Mouse (Mus musculus) c-Kit-negative CD71-positive TER-119-positive erythroid progenitor cells, embryonic 14.5 days (primary cell): ENCODE results near the gene Rtn4ip1.
"Not testable (repeated sequence)": the region's sequence is repeated elsewhere in the genome, so short reads cannot be mapped to it uniquely, and the experiment has no call there.

ENCODE experiments used
- DNase-seq: peaks from one replicate; pipeline ENCODE4 v3.0.0-alpha.2; 2013; ENCODE audit warnings: low read depth, low spot score

Gene Rtn4ip1

DNA sequence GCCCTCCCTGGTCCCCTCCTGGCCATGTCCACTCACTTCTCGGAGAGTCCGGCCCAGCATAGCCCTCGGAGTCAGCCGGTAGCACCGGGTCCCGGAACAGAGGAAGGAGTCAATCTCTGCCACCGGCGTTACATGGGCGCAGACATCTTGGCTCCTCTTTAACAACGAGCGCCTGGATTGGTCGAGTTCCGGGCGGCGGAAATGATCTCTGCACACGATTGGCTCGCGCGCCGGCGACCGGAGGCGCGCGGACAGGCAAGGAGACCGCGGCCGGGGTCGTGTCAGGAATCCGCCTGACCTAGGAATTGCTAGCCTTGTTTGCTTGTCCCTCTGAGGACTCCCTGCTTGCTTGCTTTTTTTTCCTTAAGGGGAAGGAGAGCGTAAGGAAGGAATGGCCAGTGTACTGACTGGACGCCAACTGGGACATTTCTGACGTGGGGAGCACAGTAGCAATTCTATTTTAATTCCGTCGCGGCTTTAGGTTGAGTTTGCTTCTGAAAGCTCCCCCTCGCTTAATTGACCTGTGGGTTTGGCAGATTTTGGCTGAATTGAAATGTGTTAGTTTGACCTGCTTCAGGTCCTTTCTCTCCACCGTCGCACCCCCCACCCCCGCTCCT is at the start of gene Rtn4ip1, which contains the start of gene Qrsl1:
Rtn4ip1 (plus strand) TSS at position 230 of the 617 bp plus-strand sequence.
Qrsl1 (minus strand) TSS at position 168 of the 617 bp plus-strand sequence.
- DNase-seq: peak; percentile 86

DNA sequence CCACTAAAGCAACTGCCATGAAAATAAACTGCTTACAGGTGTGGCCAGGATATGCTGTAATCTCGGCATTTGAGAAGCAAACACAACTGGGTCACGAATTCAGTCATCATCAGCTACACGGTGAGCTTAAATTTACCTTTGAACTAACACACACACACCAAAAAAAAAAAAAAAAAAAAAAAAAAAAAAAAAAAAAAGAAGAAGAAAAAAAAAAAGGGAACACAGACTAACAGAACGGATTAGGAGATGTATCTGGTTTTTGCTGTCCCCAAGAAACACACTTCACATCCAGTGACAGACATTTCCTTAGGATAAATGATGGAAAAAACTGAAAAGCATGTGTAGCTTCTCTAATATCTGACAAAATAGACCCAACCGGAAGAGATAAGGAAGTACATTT is 49.7 kb upstream of the Rtn4ip1 start:
- DNase-seq: no peak

DNA sequence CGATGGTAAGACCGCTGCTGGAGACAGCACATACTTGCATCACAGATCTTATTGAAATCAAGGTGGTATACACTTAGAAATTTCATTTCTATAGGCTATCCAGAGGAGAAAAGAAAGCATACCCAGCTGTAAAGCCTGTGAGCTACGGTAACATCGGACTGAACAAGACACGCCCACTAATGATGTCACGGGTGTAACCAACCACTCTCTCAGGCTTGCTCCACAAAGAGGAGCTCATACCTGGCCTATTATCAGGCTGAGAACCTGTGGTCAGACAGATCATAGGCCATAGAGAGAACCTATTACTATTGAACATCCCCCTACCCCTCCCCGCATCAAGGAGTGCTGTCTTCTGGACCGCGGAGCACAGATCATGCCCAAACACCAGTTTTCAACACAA is 45.7 kb upstream of the Rtn4ip1 start:
- DNase-seq: no peak

DNA sequence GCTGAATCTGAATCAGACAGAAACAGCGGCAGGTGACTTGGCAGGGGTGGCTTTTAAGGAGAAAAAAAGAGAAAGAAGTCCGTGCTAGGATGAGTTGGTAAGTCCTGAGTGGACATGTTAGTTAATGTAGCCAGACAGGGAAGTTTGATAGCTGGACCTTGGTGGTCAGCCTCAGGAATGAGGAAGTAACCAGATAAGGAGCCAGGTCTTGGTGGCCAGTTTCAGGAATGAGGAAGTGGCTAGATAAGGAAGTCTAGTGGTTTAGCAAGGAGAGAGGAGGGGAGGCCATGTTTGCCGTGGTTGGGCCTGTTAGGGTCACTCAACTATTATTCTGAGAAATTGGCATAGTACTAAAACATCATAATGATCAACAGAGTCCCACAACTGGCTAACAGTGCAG is 45.3 kb upstream of the Rtn4ip1 start:
- DNase-seq: no peak

DNA sequence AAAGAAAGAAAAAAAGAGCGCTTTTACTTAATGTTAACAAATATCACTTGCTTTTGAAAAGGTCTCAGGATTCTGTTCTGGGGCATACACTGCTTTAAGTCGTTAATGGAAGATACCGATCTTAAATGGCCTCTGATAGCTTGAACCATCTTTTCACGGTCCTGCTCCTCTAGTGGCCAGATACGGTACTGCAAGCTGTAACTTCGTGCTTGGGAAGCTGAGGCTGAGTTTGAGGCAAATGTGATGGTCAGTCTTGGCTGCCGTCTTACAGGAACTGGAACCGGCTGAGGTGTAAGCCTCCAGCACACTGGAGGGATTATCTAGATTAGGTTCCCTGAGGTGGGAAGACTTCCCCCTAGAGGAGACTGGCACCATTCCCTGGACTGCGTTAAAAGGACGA is 30.9 kb upstream of the Rtn4ip1 start:
- DNase-seq: peak; percentile 66

DNA sequence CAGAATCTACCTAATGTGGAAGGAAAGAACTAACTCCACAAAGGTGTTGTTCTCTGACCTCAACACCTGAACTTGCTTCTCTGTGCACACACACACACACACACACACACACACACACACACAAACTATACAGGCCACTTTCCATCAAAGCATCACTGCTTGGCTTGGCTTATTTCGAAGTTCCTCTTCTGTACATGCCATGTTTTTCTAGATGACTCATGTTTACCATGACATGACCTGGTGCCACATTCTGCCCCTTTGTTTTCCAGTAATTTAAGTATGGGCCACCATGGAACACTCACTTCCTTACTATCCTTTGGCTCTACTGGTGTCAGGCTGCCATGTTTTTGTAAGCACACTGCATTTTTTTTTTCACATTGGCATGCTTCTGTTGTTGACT is 30.1 kb upstream of the Rtn4ip1 start:
- no peak for DNase-seq

DNA sequence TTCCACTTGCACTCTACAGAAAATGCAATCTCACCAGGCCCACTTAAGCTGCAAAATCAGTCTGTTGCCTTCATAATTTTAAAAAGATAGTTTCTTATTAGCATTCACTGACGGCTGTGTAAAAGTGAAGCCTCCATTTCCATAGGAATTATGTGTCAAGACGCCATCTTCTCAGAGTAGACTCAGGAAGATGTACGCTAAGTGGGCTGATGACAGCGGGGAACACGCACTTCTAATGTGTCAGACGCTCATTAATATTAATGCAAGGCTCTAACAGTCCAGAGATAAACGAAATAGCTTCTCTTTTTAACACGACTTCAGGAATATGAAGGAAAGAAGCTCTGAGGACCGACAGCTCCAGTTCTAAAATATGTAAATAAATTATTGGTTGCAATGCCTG is 13.9 kb upstream of the Rtn4ip1 start:
- no peak for DNase-seq

DNA sequence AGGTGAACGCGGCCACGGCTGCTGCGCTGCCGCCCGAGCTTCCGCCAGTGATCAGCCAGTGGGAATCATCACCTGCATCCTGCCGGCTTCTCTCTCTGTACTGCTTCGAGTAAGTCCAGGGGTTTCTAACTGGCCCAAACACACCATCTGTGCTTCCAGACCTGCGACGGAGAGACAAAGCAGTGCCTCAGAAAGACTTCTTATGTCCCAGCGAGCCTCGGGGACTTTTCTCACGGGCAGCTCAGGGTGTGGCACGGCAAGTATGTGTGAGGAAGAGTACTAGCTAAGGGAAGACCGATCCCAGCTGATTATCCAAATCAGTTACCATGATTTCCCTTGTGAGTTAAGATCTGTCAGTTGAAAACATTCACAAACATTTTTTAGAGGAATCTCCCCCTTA is 12.6 kb upstream of the Rtn4ip1 start:
- no peak for DNase-seq

DNA sequence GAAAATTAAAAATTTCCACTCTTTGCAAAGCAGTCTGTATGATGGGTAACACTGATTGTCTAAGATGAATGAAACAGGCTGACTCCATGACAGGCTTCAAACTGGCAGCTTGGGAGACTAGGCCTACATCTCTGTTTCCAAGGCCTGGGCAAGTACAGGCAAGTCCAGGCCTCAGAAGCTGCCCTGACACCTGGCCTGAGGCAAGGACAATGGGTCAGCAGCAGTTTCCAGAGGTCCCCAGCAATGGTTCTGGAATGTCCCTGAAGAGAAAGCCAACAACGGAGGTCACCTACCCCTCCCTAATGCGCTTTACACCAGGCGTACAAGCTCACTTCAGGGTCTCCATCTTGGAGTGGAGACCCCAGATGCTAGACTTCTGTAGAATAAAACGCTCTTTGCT is 8.6 kb upstream of the Rtn4ip1 start:
- DNase-seq: no peak

DNA sequence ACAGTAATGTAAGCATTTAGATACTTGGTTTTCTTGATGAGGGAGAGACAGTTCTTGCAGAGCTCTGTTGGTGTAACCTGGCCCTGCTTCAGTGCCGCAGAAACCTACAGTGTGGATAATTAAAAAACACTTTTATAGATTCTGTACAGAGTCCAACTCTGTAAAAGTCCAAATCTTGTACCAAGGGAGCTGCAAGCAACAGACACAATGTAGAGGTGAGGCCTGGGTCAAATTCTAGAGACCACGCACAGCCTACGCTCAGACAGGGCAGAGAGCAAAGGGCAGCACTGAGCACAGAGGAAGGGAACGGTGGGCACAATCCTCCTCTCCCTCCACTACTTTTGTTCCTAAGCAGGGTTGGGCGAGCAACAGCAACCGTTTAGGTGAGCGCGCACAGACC is 5.5 kb upstream of the Rtn4ip1 start:
- DNase-seq: no peak

DNA sequence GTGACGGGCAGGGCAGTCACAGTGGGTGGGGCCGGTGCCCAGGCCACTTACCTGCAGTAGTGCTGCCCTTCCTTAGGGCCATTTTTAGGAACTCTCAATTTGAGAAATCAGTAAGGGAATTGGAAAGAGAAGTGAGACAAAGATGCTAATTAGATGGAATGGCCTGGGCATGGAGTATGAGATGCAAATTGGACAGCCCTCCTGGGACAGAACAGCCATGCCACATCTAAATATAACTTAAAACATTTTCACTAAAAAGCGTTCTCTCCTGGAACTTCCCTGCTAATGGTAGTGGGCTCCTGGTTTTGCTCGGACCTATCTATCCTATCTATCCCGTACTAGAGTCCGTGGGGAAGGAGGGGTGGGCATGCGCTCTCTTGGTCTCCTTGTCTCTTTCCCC is 3.3 kb upstream of the Rtn4ip1 start:
- DNase-seq: no peak

DNA sequence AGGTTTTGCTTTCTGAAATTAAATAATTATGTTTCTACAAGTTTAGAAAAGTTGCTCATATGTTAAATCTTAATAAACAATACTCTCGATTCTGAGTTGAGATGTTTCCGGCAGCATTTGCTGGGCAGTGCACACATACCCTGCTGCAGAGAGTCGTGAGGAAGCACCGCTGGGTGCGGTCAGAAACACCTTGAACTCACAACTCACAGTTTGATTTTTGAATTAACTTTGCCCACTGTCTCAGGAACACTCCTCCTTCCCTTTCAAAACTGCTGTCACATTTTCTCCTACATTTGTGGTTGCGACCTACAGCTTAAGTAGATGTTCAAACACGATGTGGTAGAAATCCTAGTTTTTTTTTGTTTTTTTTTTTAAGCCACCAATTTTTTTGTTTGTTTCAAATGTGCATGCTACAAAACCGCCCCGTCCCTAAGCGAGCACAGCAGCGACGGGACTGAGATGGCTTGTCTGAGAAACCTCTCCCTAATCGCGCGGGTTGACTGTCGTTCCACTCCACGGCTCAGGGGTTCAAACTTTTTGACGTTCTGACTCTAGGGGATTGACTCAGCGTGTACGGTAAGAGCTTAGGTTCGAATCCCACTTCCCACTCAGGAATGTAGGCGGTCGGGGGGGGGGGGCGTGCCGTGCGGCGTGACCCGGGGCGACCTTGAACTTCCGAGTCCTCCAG is 580 bp upstream of the Rtn4ip1 start:
- DNase-seq: no peak

DNA sequence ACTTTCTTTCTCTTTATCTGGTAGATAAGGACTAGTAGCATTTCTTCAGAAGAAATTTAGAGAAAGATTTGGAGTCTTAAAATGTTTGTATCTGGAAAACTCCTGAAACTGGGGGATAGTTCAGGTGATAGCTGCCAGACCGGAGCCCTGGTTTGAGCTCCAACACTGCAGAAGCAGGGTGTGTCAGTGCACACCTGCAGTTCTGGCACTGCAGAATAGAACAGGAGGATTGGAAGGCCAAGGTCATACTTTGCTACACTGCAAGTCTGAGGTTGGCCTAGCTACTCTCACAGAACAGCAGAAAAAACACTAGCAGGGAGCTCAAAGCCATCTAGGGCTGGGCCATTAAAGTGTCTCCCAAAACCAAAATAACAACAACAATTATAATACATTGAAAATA is 3.0 kb downstream of the Rtn4ip1 start:
- no peak for DNase-seq

DNA sequence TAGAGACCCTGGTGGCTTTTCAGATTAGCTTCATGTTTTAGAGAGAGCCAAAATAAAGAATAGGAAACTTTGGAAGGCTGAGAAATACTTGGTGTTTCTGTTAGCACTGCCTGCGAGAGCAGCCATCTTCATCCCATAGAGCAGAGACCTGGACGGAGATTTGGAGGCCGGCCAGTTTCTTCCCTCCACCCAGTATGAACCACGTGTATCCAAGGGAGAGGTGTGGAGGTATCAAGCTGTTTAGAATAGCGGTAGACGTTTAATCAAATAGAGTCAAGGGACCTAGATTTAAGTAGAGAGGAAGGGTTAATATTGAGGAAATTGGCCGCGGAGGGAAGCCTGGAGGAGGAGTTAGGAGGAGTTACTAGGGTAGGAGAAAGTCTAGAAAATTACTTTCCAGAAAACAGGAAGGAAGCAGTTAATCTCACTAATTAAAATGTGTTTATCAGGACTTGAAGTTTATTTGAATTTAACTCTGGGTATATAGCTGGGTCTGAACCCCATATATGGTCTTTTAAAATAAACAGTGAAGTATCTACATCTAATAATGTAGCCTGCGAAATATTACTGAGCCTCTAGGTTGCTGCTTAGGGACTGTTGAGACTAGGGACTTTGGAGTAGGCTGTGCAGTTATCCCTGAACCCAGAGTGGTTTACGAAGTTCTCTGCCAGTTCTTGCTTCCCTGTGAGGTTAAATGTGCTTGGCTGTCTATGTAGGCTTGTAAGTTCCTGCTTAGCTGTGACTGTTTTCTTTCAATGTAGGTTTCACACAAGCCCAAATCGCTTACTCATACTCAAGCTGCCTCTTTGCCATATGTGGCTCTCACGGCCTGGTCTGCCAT is 8.6 kb downstream of the Rtn4ip1 start:
- DNase-seq: no peak

DNA sequence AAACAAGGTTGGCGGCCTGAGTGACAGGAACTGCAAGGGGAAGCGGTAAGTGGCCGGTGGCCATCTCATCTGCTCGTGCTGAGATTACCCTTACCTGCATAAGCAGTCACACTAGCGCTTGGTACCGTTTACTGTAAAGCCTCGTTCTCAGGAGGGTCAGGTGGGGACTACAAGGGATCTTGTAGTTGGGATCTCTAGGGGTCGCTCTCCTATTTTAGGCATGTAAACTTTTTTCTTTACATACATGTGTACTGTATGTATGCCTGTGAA is 9.2 kb downstream of the Rtn4ip1 start:
- DNase-seq: no peak

DNA sequence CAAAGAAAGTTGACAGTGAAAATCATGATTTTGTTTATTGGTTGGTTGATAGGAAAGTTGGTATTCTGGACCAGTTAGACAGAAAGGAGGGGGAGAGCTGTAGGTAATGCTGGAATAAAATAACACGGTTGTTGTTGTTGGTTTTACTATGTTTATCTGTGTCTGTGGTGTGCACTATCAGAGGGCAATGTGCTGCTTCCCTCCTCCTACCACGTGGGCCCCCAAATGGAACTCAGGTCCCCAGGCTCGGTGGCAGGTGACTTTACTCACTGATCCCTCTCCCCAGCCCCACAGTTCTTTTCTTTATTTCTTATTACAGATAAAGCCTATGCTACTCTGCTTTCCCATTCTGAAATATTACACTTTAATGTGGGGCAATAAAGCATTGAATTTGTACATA is 10.6 kb downstream of the Rtn4ip1 start:
- DNase-seq: no peak

DNA sequence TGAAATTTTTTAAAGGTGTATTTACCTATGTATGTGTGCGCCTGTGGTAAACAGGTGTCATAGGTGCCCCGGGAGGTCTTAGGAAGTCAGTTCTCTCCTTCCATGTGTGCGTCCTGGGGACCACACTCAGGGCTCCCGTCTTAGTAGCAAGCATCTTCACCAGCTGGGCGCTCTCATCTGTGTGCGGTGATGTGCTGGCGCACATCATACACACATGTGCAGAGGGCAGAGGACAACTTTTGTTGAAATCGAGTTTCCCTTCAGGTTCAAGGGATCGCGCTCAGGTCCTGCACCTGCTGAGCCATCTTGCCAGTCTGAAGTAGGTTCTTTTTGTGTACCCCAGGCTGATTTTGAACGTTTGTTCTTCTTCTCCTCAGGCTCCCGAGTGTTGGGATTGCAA is 14.6 kb downstream of the Rtn4ip1 start:
- no peak for DNase-seq

DNA sequence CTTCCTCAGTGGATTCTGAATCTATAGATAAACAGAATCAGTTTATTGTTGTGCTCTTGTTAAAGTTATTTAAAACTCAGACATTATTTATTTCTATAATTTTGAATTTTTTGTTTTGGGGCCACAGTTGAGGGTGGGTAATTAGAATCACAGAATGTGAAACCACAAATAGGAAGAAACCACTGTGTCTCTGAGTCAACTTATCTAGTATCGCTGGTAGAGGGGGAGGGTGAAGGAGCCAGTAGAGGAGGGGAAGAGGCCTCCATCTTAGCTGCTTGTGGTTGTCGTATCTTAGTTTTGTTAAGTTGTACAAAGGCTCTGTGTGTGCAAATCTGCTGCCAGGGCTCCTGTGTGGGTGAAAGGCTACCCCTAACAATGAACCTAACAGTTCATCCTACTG is 15.1 kb downstream of the Rtn4ip1 start:
- no peak for DNase-seq

DNA sequence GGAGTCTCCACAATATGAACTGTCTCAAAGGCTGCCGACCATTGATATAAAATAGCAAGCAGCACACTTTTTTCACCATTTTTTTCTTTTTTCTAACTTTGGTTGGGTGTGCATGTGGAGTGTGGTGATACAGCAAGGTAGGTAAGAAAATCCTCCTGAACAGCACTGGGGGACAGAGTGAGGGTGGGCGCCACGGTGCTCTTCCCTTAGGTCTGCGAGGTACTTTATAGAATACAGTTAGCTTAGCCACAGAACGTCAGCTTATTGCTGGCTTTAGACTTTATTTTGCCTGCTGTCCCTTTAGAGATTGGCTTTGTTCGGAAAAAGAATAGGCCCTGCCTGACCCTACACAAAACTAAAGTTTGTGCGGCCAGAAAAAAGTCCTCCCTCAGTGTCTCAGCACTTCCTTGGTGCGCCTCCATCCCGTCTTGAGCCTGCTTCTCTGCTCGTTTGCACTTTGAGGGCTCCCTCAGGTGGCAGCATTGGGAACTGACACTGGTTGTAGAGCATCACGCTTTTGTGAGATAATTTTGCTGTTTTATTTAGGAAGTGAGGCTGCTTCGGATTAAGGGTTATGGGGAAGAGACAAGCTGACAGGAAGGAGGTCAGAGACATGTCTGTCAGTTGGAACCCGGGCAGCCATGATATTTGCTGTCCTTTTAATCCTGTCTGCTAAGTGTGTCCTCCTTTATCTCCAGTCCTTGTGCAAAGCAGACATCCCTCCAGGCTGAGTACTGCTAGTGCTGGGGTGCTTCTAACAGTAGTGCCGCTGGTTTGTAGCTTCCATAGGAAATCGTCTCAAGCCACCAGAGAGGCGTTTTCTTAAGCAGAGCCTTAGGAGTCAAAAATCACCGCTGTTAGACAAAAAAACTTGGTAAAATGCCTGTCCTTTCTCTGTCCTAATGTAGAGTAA is 17.3 kb downstream of the Rtn4ip1 start:
- DNase-seq: peak; percentile 58

DNA sequence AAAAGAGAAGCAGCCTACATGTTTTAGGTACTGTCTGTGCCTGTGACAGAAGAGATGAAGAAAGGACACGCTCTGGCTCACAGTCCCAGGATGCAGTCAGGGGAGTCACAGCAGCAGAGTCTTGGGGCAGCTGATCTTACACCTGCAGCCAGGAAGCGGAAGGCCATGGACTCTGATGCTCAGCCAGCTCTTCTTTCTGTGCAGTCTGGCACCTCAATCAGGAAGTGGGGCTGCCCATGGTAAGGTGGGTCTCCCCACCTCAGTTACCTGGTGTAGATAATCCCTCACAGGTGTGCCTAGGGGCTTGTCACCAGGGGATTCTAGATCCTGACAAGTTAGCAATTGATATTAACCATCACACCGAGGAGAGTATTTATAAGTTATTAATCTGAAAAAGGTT is 21.5 kb downstream of the Rtn4ip1 start:
- no peak for DNase-seq

DNA sequence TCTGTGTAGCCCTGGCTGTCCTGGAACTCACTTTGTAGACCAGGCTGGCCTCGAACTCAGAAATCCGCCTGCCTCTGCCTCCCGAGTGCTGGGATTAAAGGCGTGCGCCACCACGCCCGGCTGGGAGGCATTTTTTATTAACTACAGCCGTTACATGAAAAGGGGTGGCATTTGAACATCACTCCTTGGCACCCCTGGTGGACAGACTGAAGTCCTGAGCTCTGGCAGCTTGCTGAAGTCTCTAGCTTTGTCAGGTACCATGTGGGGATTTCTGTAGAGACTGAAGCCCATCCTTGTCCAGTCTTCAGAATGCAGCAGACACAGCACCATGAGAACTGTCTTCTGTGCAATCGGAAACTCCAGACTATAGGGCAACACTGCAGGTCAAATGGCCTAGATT is 24.2 kb downstream of the Rtn4ip1 start:
- DNase-seq: not testable (repeated sequence)

DNA sequence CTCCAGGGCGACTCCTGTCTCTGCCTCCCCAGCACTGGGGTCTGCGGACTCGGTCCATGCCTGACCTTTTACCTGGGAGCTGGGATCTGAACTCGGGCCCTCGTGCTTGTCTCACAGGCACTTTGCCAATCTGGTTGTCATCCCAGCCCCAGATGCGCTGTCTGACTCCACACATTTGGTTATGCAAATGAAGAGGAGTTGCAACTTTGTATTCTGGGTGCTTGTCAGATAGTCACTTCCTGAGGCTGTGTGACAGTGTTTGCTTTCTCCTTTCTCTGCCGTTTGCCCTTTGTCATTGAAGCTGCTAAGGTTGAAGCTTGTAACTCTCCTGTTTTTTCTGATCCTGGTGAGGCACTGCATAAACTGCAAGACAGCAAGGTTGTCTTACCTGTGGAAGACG is 26.1 kb downstream of the Rtn4ip1 start:
- no peak for DNase-seq
